Mouse (Mus musculus): ENCODE data around the gene Pqlc3.

DNA sequence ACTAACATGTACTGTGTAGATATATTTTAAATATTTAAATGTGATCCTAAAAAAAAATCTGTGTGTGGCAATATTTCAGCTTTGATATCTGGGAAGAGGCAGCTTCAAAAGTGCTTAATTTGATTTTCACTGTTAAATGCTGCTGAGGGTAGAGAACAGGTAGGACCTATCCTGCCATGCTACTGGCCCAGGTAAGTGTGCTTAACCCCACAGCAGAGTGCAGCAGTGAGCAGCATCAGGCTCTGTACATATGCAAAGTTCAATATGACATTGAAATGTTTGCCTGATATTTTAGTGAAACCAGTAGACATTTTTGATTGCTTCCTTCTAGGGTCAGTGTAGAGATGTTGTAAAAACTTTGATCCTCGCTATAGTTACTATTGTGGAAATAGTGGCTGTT lies 14.4 kb downstream of the Pqlc3 start:
- TF ChIP-seq POLR2A (IDR thresholded peaks at IDR 0.05; ENCODE audit: low read depth, low read length): no peak
- no peak for TF ChIP-seq CTCF (IDR thresholded peaks at IDR 0.05; ENCODE audit: extremely low read depth, insufficient read length, insufficient replicate concordance, low read depth, low read length)

Data from small intestine, adult 2 months (tissue).